24 mouse cellular contexts compared by ENCODE assay signal in the genomic region with DNA sequence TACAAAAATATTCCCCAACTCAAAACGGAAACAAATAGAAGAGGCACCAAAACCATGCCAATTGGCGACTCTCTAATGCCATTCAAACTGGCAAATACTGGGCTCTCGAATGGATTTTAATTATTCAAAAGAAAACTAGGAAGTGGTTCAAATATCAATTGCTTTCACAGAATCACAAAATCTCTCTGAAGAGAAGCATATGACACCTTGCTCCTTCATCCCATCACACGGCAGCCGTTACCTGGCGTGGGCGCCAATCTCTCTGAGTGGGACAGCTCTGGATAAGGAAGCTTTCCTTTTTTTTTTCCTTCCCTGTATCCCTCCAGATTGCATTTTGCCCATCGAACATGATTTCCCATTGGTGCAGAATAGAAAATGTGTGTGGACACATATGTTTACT.
DNase-seq lines count a peak whose midpoint lies in the region; ATAC-seq and TF ChIP-seq lines count a peak whose summit lies in the region.
"Had no signal": no experiment of that assay in that cellular context is flagged by ENCODE, and none has a peak within 500 bp of the region (broad histone marks: within the 10 kb centered on the region; RNA-seq: fewer than 3 reads in every experiment).

No protein-coding gene starts in this region.

- ATAC-seq in frontal cortex, adult (ENCODE audit: low TSS enrichment), result peak; percentile 13; the same call in 1 of the 2 replicates
- ATAC-seq: CD4-positive, CD25-positive, alpha-beta regulatory T cell, adult 4 months; hindbrain, embryonic 16.5 days; inflammation-experienced regulatory T-cells, adult 6 months; intestine, postnatal 0 days had no signal

- no peak for TF ChIP-seq POLR2A in cerebellum, adult 2 months (IDR thresholded peaks at IDR 0.05; ENCODE audit: borderline replicate concordance, insufficient read depth, low read length)

- no peak for TF ChIP-seq CTCF in cerebellum, adult 2 months (IDR thresholded peaks at IDR 0.05; ENCODE audit: borderline replicate concordance, insufficient read depth, low read depth, low read length)
- TF ChIP-seq CTCF in left cerebral cortex, adult 2 months (IDR thresholded peaks at IDR 0.05), result no peak

- H3K4me3 ChIP-seq in cerebellum, adult 2 months (replicated peaks; ENCODE audit: insufficient read depth, low read depth, low read length), result no peak overlapping the region
- peak overlapping the region; percentile 7; the same call in 1 of the 2 replicates for H3K4me3 ChIP-seq in left cerebral cortex, adult 2 months
- H3K4me3 ChIP-seq: embryonic facial prominence, embryonic 15.5 days; erythroblast, embryonic 14.5 days; forebrain, embryonic 10.5 days; gastrocnemius, adult 2 months; hindbrain, embryonic 12.5 days had no signal

- intact Hi-C loops in left cerebral cortex, adult 2 months (cut with DNase I), result no loop called here

- 53% methylated on average over 8 of the region's 8 CpGs for WGBS in cerebellum, adult 2 months

- H3K27me3 ChIP-seq in cerebellum, adult 2 months (ENCODE audit: control insufficient read depth, insufficient read depth, low read length), result no peaks in the 10 kb centered on the region
- H3K27me3 ChIP-seq: embryonic facial prominence, embryonic 15.5 days; hindbrain, embryonic 12.5 days had no signal

- H3K4me1 ChIP-seq in cerebellum, adult 2 months (ENCODE audit: control insufficient read depth, insufficient read depth, low read length), result no peaks in the 10 kb centered on the region
- H3K4me1 ChIP-seq: embryonic facial prominence, embryonic 15.5 days; forebrain, embryonic 10.5 days; hindbrain, embryonic 12.5 days had no signal

- peak; percentile 8 for DNase-seq in cerebellum, adult 9-10 months
- DNase-seq in cerebellum, adult 2 months, result no peak
- DNase-seq in frontal cortex, postnatal 10 days (ENCODE audit: low spot score in 2 of 2), result no peak
- DNase-seq in left cerebral cortex, adult 2 months (ENCODE audit: extremely low spot score in 1 of 2, low spot score in 2 of 2), result no peak
- DNase-seq in left cerebral cortex, adult 11 months (ENCODE audit: low spot score), result no peak
- no peak for DNase-seq in right cerebral cortex, postnatal 36 days (ENCODE audit: low spot score in 2 of 2)
- DNase-seq: adrenal gland, adult 8-10 months; adrenal gland, postnatal 36 days; B cell, adult 2 months; cerebellum, adult 11-12 months; embryo, embryonic 11 days; gastrocnemius, adult 2 months; gastrocnemius, postnatal 25 days; heart, postnatal 10 days; heart, postnatal 4 days had no signal

- no peak overlapping the region for H3K27ac ChIP-seq in cerebellum, adult 2 months (ENCODE audit: insufficient read depth, low read length)
- peak overlapping the region; percentile 6; the same call in 1 of the 2 replicates for H3K27ac ChIP-seq in left cerebral cortex, adult 2 months
- H3K27ac ChIP-seq: embryonic facial prominence, embryonic 15.5 days; forebrain, embryonic 10.5 days; gastrocnemius, adult 2 months; hindbrain, embryonic 12.5 days had no signal
